Mouse (Mus musculus) thymus, adult 2 months (tissue): ENCODE results near the gene Fndc10. TPM values are rescaled to one million over a fixed set of nuclear protein-coding genes. Genes with fewer than 3 reads are reported as not detected.

ENCODE experiments used
- DNase-seq: peaks from one replicate; pipeline ENCODE4 v3.0.0; 2021
- H3K27ac ChIP-seq: fragments of 200-500 bp; 2 replicates; pipeline ENCODE4 v1.5.1; 2012; ENCODE audit warnings: low read length, control low read depth; ENCODE audit not compliant: control insufficient read depth, insufficient read depth
- H3K27me3 ChIP-seq: fragments of 200-500 bp; 2 replicates; pipeline ENCODE4 v1.6.1; 2012; ENCODE audit warnings: mild to moderate bottlenecking, low read length, moderate library complexity, mixed read lengths; ENCODE audit not compliant: control insufficient read depth, insufficient read depth
- H3K36me3 ChIP-seq: fragments of 200-500 bp; 2 replicates; pipeline ENCODE4 v1.6.1; 2012; ENCODE audit warnings: mild to moderate bottlenecking, low read length, moderate library complexity; ENCODE audit not compliant: control insufficient read depth, insufficient read depth
- H3K4me1 ChIP-seq: fragments of 200-500 bp; replicated peaks from 2 replicates; pipeline ENCODE4 v1.6.1; 2012; ENCODE audit warnings: low read length; ENCODE audit not compliant: control insufficient read depth, insufficient read depth
- H3K4me3 ChIP-seq: fragments of 200-500 bp; 2 replicates; pipeline ENCODE4 v1.5.1; 2012; ENCODE audit warnings: mild to moderate bottlenecking, low read length, control low read depth, moderate library complexity; ENCODE audit not compliant: control insufficient read depth, insufficient read depth
- CTCF ChIP-seq: fragments of 200-500 bp; IDR thresholded peaks from 2 replicates; pipeline ENCODE4 v1.5.1; 2012; ENCODE audit warnings: mild to moderate bottlenecking, control low read depth, low read length, moderate library complexity, borderline replicate concordance; ENCODE audit not compliant: control insufficient read depth, poor library complexity, insufficient read depth; ENCODE audit errors: extremely low read depth
- POLR2A ChIP-seq: fragments of 200-500 bp; IDR thresholded peaks from 2 replicates; pipeline ENCODE4 v1.6.1; 2012; ENCODE audit warnings: mild to moderate bottlenecking, low read length, control low read depth, moderate library complexity; ENCODE audit not compliant: control insufficient read depth, poor library complexity, insufficient read depth; ENCODE audit errors: extremely low read depth
- WGBS: fragments of 180-500 bp; shearing (Covaris S2); methylation state at CpG from one replicate; pipeline ENCODE4 v1.1.7; 2018; 5-methylcytosine and 5-hydroxymethylcytosine counted together
- polyA plus RNA-seq: library from polyadenylated mRNA; depleted of rRNA; stranded (reverse); fragments of >200 nt; gene quantifications from 2 replicates; pipeline ENCODE4 v1.2.3, GENCODE M21; 2012

The Fndc10 gene
- polyA plus RNA-seq, 1 experiment = 17.4 TPM

DNA sequence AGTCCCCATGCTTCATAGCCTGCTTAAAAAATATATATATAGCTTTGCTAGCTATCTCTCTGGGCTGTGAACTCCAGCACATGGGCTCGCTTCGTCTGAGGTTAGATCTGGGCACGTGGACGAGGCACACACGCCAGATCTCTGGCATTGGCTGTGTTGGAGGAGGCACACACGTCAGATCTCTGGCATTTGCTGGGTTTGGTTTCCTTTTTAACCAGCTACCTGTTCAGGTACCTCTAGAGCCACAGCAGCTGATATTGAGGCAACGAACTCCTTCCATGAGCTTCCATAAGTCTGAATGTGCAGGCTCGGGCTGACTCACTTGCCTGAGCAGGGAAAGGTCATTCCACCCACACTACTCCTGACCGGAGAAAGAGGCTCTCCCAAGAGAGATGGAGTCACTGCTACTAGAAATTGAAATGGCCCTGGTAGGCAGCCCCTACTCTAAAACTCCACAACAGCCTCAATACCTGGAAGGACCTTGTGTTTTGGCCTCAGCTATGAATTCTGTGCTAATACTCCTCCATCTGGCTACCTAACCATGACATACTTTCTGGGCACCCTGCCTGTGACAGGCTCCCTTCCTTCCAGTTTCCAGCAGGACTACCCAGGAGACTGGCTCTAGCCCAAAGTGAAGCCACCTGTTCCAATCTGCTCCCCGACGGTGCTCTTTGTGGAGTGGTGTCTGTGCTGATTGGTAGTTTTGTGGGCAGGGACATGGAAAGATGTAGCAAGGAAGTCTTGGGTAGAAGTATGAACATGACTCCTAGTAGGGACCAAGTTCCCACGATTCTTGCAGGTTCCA lies 3.4 kb upstream of the Fndc10 start:
- peaks cover 14% of the 10 kb centered on the region for H3K4me1 ChIP-seq
- WGBS = 86% methylated on average over 12 of the region's 12 CpGs

DNA sequence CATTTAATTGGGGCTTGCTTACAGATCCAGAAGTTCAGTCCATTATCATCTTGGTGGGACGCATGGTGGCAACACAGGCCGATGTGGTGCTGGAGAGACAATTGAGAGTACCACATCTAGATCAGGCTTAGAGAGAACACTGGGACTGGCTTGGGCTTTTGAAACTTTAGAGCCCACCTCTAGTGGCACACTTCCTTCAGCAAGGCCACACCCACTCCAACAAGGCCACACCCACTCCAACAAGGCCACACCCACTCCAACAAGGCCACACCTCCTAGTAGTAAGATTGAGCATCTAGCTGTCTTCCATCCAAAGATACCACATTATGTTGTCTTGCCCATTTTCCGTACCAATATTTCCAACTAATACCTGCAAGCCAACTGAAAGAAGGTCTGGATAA lies 1.7 kb upstream of the Fndc10 start:
- WGBS = 96% methylated on average over 3 of the region's 3 CpGs

More for the DNA sequence above, 3.4 kb upstream of the Fndc10 start:
- H3K4me3 ChIP-seq = no peak overlapping the region
- H3K27me3 ChIP-seq = no peaks in the 10 kb centered on the region
- TF ChIP-seq CTCF (no peak), POLR2A (no peak)
- H3K27ac ChIP-seq = no peak overlapping the region
- no peaks in the 10 kb centered on the region for H3K36me3 ChIP-seq
- DNase-seq = no peak

DNA sequence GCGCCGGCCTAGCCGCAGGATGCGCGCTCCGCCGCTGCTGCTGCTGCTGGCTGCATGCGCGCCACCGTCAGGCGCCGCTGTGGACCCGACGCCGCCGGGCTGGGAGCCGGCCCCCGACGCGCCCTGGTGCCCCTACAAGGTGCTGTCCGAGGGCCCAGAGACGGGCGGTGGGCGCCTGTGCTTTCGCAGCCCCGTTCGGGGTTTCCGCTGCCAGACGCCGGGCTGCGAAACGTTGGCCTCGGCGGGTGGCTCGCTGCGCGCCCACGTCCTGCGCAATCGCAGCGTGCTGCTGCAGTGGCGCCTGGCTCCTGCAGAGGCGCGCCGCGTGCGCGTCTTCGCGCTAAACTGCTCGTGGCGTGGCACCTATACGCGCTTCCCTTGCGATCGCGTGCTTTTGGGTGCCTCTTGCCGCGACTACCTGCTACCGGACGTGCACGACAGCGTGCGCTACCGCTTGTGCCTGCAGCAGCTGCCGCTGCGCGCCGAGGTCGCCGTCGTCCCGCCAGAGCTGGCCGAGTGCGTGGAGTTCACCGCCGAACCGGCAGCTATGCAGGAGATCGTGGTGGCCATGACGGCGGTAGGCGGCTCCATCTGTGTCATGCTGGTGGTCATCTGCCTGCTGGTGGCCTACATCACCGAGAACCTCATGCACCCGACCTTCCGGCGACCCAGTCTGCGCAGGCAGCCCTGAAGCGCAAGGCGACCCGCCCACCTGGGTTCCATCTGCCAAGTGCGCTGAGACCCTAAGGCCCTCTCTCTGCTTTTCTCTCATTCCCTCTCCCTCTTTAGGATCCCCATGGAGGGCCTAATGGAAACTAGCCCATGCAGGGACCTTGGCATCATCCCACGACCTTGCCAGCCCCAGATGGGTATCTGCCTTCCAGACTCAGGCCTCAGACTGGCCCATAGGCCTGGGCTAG lies 600 bp downstream of the Fndc10 start:
- H3K27me3 ChIP-seq = no peaks in the 10 kb centered on the region
- 2% methylated on average over 92 of the region's 92 CpGs for WGBS
- peaks cover 14% of the 10 kb centered on the region for H3K4me1 ChIP-seq
- H3K4me3 ChIP-seq = peak overlapping the region; percentile 66
- no peak for TF ChIP-seq POLR2A
- TF ChIP-seq CTCF = peak; percentile 33; the same call in 1 of the 2 replicates
- no peaks in the 10 kb centered on the region for H3K36me3 ChIP-seq
- 0 out of 2 replicates have a peak overlapping the region, but pooled peaks have one; percentile 1 for H3K27ac ChIP-seq
- DNase-seq = peak; percentile 78

More for the DNA sequence above, 1.7 kb upstream of the Fndc10 start:
- Histone ChIP-seq H3K4me3 (no peak overlapping the region), H3K27me3 (no peaks in the 10 kb centered on the region), H3K4me1 (peaks cover 14% of the 10 kb centered on the region), H3K36me3 (no peaks in the 10 kb centered on the region), H3K27ac (no peak overlapping the region)
- DNase-seq = no peak
- TF ChIP-seq CTCF (no peak), POLR2A (no peak)

DNA sequence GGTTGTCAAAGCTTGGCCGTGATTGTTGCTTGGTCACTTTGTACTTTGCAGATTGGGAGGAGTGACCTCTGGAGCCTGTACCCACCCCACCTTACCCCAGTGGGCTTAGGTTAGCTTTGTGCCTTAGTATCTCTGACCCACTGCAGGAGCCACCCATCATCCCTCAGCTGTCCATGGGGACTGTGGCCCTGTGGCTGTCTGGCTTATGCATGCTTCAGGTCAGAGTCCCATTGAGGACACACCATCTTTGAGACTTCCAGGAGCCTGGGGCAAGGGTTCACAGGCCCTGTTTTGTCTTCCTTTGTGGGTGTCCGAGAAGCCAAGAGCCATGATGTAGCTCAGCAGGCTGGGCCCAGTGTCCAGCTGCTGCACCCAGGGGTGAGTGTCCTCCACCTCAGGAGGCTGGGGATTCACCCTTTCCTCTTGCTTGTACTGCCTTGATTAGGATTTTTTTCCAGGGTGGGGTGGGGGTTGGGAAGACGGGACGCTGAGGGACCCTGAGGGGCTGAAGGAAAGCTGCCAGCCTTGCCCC lies 1.5 kb downstream of the Fndc10 start:
- no peaks in the 10 kb centered on the region for H3K36me3 ChIP-seq
- no peaks in the 10 kb centered on the region for H3K27me3 ChIP-seq
- no peak for DNase-seq
- H3K4me3 ChIP-seq = no peak overlapping the region
- TF ChIP-seq POLR2A (no peak), CTCF (no peak)
- no peak overlapping the region for H3K27ac ChIP-seq
- peaks cover 14% of the 10 kb centered on the region for H3K4me1 ChIP-seq
- WGBS = 98% methylated on average over 4 of the region's 4 CpGs

DNA sequence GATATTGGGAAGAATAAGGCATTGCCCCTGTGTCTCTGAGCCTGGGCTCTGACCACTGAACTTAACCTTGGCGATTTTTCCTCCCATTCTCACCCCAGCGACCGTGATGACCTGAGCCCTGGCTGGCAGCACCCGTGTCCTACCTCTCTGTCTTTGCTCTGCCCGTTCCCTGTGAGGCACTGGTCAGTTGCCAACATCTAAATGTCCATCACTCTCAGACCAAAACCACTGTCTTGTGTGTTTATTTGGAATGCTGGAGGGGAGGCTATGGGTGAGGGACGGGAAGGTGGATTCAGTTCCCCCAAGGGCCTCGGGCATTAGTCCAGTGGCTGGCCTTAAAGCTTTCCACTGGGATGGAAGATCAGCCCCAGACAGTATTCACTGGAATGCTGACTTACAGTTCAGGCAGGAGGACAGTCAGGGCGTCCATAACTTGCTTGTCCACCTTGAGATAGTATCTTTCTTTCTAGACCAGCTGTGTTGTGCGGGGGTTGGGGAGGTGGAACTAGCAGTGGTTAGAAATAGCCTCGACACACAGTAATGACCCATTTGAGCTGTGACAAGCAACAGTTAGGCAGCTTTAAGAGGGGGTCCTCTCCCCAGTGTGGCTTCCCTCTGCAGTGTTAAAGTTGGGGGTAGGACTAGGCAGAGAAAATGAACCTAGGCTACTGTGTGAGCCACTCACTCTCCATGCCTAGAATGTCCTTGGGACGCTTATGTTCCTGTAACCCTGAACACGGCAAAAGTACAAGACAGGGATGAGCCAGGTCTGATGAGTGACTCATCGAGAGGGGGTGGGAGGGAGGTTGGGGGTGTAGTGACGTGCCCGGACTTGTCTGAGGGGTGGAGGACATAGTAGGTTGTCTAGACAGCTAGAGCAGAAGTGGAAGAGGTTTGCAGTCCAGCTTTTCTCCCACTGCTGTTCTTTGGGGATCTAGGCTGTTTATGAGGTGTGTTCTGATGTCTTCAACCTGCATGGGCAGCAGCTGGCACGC lies 2.4 kb downstream of the Fndc10 start:
- TF ChIP-seq CTCF (no peak), POLR2A (no peak)
- 89% methylated on average over 16 of the region's 16 CpGs for WGBS
- Histone ChIP-seq H3K4me1 (peaks cover 14% of the 10 kb centered on the region), H3K36me3 (no peaks in the 10 kb centered on the region), H3K27me3 (no peaks in the 10 kb centered on the region), H3K27ac (no peak overlapping the region), H3K4me3 (no peak overlapping the region)
- DNase-seq = no peak

DNA sequence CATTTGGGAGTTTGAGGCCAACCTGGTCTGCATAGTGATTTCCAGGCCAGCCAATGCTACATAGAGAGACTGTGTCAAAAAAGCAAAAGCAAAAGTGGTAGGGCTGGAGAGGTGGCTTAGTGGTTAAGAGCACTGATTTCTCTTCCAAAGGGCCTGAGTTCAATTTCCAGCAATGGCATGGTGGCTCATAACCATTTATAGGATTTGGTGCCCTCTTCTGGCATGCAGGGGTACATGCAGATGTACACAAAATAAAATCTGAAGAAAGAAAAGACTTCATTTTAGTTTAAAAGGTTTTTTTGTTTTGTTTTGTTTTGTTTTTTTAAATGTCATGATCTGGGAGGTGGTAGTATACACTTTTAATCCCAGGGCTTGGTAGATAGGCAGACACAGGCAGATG lies 6.3 kb downstream of the Fndc10 start:
- H3K4me1 ChIP-seq = peaks cover 8% of the 10 kb centered on the region
- peak; percentile 13 for DNase-seq
- no peak for TF ChIP-seq POLR2A
- TF ChIP-seq CTCF = no peak
- H3K27ac ChIP-seq = no peak overlapping the region
- no peaks in the 10 kb centered on the region for H3K36me3 ChIP-seq
- H3K4me3 ChIP-seq = no peak overlapping the region
- no peaks in the 10 kb centered on the region for H3K27me3 ChIP-seq
